Mouse (Mus musculus) ovary, adult 18-20 months (tissue): ENCODE measurements at regions not wholly inside any gene's neighbourhood (a gene's known extent, or its start where the extent isn't known, plus 50 kb on each side); places are given as distances from the start of the nearest gene placed in this dataset.

Experiments
- DNase-seq: peaks from one replicate; pipeline ENCODE4 v3.0.0; 2022; ENCODE audit warnings: low spot score, mixed read lengths

- no peak for DNase-seq
Observed at GRCm38 (mm10) chr3:140221478-140221877, 990.7 kb downstream of the Pdha2 start.

GRCm38 (mm10) chr3:140230712-140231111, 981.4 kb downstream of the Pdha2 start:
- DNase-seq, result no peak

GRCm38 (mm10) chr3:140233144-140233543, 979.0 kb downstream of the Pdha2 start:
- no peak for DNase-seq

- no peak for DNase-seq
Observed at GRCm38 (mm10) chr3:140233809-140234208, 978.3 kb downstream of the Pdha2 start.

GRCm38 (mm10) chr3:140239276-140239675, 972.9 kb downstream of the Pdha2 start:
- DNase-seq, result no peak
